Mouse (Mus musculus) stomach, postnatal 0 days (tissue): ENCODE data around the gene Mboat2. TPM values are rescaled to one million over a fixed set of nuclear protein-coding genes. Genes with fewer than 3 reads are reported as not detected.

Experiments used
- ATAC-seq: fragments of 200-750 bp; cut with Nextera tagmentation; 2 replicates; pipeline ENCODE4 v1.8.0; 2017; ENCODE audit not compliant: low FRiP score, low TSS enrichment
- DNase-seq: peaks from one replicate; pipeline ENCODE4 v3.0.0-alpha.2; 2016; ENCODE audit warnings: low spot score
- H3K27ac ChIP-seq: fragments of 300-500 bp; sonication (generic); replicated peaks from 2 replicates; pipeline ENCODE4 v1.5.1; 2014; ENCODE audit warnings: mild to moderate bottlenecking, control low read depth
- H3K27me3 ChIP-seq: fragments of 300-500 bp; sonication (generic); 2 replicates; pipeline ENCODE4 v1.6.1; 2014; ENCODE audit warnings: low read length; ENCODE audit not compliant: control insufficient read depth, insufficient read depth
- H3K36me3 ChIP-seq: fragments of 300-500 bp; sonication (generic); 2 replicates; pipeline ENCODE4 v1.6.1; 2014; ENCODE audit warnings: low read length, mixed read lengths; ENCODE audit not compliant: control insufficient read depth, insufficient read depth
- H3K4me1 ChIP-seq: fragments of 300-500 bp; sonication (generic); replicated peaks from 2 replicates; pipeline ENCODE4 v1.6.1; 2014; ENCODE audit warnings: antibody characterized with exemption; ENCODE audit not compliant: control insufficient read depth, insufficient read depth
- H3K4me2 ChIP-seq: fragments of 300-500 bp; sonication (generic); replicated peaks from 2 replicates; pipeline ENCODE4 v1.6.1; 2014; ENCODE audit warnings: low read depth, mild to moderate bottlenecking, control low read depth, moderate library complexity
- H3K4me3 ChIP-seq: fragments of 300-500 bp; sonication (generic); 2 replicates; pipeline ENCODE4 v1.5.1; 2014; ENCODE audit warnings: low read depth, low read length, control low read depth
- H3K9ac ChIP-seq: fragments of 300-500 bp; sonication (generic); 2 replicates; pipeline ENCODE4 v1.6.1; 2014; ENCODE audit warnings: mild to moderate bottlenecking, low read length, control low read depth, mixed read lengths
- H3K9me3 ChIP-seq: fragments of 300-500 bp; sonication (generic); 2 replicates; pipeline ENCODE4 v1.6.1; 2016; ENCODE audit warnings: low read length; ENCODE audit not compliant: control insufficient read depth
- CTCF ChIP-seq: IDR thresholded peaks from 2 replicates; pipeline ENCODE4 v1.5.1; 2016; ENCODE audit warnings: antibody characterized with exemption, low read depth, mild to moderate bottlenecking, moderate library complexity
- EP300 ChIP-seq: optimal IDR thresholded peaks from 2 replicates; pipeline ENCODE3; 2016; ENCODE audit warnings: antibody characterized with exemption
- WGBS: fragments of 180-500 bp; shearing (Covaris S2); extraction: QIAGEN DNeasy Blood & Tissue Kit; methylation state at CpG from one replicate; pipeline ENCODE4 v1.1.7; 2014; 5-methylcytosine and 5-hydroxymethylcytosine counted together
- polyA plus RNA-seq: library from polyadenylated mRNA; unstranded; fragments of >200 nt; fragmentation: Nextera tagmentation; extraction: Ambion mirVana; gene quantifications from 2 replicates; pipeline ENCODE4 v1.2.1, GENCODE M21; 2015

Gene Mboat2
- polyA plus RNA-seq, 1 experiment from 2014 or later = 96.2 TPM

DNA sequence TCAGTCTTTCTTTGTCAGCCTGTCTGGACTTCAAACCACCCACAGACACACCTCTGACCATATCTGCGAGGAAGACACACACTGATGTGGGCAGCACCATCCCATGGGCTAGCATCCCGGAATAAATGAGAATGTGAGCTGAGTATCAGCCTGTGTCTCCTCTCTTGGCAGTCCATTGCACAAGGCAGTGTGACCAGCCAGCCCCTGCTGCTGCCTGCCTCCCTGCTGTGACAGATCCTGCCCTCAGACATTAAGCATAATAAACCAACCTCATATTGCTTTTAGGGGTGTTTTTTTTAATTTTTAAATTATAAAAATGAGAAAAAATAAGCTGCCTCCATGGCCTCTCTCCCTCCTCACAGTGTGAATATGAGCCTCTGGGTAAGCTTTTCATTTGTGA is 135.4 kb downstream of the Mboat2 start:
- no peak overlapping the region for H3K4me2 ChIP-seq
- H3K27me3 ChIP-seq = no peaks in the 10 kb centered on the region
- H3K4me3 ChIP-seq = no peak overlapping the region
- WGBS = 92% methylated on average over 2 of the region's 2 CpGs
- no peak overlapping the region for H3K9ac ChIP-seq
- no peak for TF ChIP-seq EP300
- TF ChIP-seq CTCF = no peak
- ATAC-seq = no peak
- no peaks in the 10 kb centered on the region for H3K36me3 ChIP-seq
- H3K4me1 ChIP-seq = no peaks in the 10 kb centered on the region
- H3K27ac ChIP-seq = no peak overlapping the region
- DNase-seq = no peak
- H3K9me3 ChIP-seq = 0 out of 2 replicates have a peak, but pooled peaks cover 3% of the 10 kb centered on the region

DNA sequence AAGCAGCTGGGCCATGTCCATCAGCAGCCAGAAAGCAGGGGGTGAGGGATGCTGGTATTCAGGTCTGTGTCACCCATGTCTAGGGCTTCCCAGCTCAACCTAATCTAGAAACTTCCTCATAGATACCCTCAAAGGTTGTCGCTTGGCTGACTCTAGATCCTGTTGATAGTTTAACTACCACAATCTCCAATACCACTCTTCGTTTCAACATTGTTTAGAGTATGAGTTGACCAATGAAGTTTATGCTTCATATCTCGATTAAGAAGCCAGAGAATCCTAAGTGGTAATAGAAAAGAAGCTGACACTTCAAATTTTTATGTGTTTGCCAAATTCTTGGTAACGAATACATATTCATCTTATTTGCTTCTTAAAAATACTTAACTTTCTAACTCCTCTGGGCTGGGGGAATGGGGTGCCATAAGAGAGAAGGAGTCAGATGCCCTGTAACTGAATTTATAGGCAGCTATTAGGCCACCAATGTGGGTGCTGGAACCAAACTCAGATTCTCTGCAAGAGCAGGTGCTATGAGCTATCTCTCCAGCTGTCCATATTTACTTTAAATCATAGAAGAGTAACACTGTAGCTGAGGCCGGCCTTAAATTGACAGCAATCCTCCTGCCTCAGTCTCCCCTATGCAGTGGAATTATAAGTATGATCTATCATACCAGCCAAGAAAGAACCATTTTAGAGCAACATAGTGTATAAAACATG is 141.0 kb downstream of the Mboat2 start:
- no peak for ATAC-seq
- peak; percentile 5 for DNase-seq
- Histone ChIP-seq H3K36me3 (no peaks in the 10 kb centered on the region), H3K27ac (no peak overlapping the region), H3K4me3 (no peak overlapping the region), H3K9me3 (no peaks in the 10 kb centered on the region), H3K4me1 (0 out of 2 replicates have a peak, but pooled peaks cover 2% of the 10 kb centered on the region), H3K4me2 (no peak overlapping the region), H3K27me3 (no peaks in the 10 kb centered on the region), H3K9ac (no peak overlapping the region)
- no peak for TF ChIP-seq EP300
- TF ChIP-seq CTCF = no peak
- WGBS = 84% methylated on average over 5 of the region's 5 CpGs

DNA sequence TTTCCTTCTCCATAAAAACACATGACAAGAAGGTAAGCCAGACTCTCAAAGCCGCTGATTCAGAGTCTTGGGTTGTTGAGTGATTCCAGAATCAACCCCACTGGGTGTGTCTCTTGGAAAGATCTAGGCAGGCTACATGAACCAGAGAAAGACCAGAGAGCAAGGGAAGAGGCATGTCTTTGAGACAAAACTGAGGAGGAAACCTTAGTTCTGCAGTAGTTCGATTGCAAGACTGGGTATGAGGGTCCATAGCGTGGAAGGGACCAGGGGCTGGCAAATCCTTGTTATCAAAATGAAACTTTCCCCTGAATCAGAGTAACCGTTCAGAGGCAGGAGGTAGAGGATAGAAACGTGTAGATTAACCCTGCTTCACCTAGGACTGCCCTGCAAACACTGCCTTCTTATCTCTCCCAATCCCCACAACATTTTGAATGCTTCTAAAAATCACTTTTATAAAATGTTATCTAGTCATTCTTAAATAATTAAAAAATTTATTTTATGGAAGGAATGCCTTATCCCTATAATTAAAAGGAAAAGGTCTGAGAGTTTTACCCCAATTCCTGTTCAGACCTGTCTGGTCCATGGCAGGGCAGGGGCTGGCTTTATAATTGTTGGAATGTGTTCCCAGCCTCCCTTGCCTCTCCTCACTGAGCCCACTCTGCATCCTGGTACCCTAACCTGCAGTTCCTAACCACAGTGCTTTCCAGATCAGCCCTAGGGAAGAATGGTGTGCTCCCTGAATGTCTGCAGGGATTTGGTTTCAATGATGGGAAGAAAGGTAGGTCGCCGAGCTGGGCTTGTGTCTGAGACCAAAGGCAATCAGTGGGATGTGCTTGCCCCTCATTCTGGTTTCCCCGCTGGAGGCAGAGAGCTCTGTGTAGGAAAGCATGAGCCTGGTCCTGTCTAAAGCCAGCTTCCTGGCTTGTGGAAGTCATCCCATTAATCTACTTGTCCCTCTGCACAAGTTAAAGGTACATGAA is 142.0 kb downstream of the Mboat2 start:
- H3K36me3 ChIP-seq = no peaks in the 10 kb centered on the region
- H3K27ac ChIP-seq = no peak overlapping the region
- no peak for TF ChIP-seq EP300
- TF ChIP-seq CTCF = no peak
- no peaks in the 10 kb centered on the region for H3K27me3 ChIP-seq
- DNase-seq = peak; percentile 10
- no peak overlapping the region for H3K9ac ChIP-seq
- H3K9me3 ChIP-seq = no peaks in the 10 kb centered on the region
- 0 out of 2 replicates have a peak, but pooled peaks cover 2% of the 10 kb centered on the region for H3K4me1 ChIP-seq
- H3K4me3 ChIP-seq = no peak overlapping the region
- no peak overlapping the region for H3K4me2 ChIP-seq
- ATAC-seq = no peak
- WGBS = 67% methylated on average over 8 of the region's 8 CpGs

DNA sequence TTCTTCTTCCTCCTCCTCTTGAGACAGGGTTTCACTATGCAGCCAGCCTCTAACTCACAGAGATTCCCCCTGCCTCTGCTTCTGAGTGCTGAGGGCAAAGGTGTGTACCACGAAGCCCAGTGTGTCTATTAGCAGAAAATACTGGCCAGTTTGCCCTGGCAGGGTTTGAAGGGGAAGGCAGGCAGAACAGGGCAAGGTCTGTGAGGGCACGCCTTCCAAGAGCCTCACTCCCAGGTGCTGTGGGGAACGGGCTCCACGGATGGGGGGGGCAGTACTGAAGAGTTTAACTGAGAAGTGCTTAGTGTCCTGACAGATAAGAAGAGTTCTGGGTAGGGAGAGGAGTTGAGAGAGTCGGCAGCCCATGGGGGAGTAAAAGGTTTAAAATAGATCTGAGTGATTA is 142.9 kb downstream of the Mboat2 start:
- TF ChIP-seq EP300 (no peak), CTCF (no peak)
- ATAC-seq (no peak), DNase-seq (peak; percentile 14)
- Histone ChIP-seq H3K36me3 (no peaks in the 10 kb centered on the region), H3K27me3 (no peaks in the 10 kb centered on the region), H3K27ac (no peak overlapping the region), H3K4me3 (no peak overlapping the region), H3K4me2 (no peak overlapping the region), H3K9me3 (no peaks in the 10 kb centered on the region), H3K4me1 (0 out of 2 replicates have a peak, but pooled peaks cover 2% of the 10 kb centered on the region), H3K9ac (no peak overlapping the region)
- 61% methylated on average over 5 of the region's 5 CpGs for WGBS

DNA sequence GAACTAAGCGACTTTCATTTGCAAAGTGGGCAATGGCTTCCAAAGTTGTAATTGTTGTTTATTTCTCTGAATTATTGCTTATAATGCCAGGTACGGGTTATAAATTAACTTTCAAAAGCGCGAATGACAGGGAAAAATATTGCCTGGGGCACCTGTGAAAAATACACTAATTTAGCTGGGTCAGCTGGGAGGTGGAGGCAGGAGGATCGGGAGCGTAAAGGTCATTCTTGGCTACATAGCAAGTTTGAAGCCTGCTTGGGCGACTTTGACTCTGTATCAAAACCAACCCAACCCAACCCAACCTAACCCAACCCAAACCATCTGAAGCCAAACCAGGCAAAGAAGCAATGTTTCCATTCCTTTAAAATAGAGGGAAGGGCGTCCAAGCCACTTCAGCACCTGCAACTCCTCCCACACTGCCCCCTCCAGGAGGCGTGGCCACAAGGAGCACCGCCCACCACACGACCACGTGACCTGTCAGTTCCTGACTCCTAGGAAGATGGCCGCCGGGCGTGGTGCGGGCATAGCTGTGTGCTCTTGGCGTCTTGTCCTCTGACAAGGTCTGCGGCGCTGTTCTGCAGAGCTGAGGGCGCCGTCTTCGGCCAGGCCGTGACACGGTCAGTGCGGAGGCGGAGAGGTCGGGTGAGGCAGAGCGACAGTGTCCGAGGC is 143.9 kb downstream of the Mboat2 start, which contains the start of gene Kidins220:
Gene Kidins220 (plus strand): TSS at position 480 of the 669 bp plus-strand sequence.
- Histone ChIP-seq H3K27ac (peak within 1 kb of the TSS; percentile 93), H3K36me3 (no peaks in the 10 kb centered on the region), H3K27me3 (no peaks in the 10 kb centered on the region), H3K4me3 (peak within 1 kb of the TSS; percentile 87), H3K9me3 (no peaks in the 10 kb centered on the region), H3K9ac (peak within 1 kb of the TSS; percentile 73), H3K4me2 (peak within 1 kb of the TSS; percentile 71), H3K4me1 (0 out of 2 replicates have a peak, but pooled peaks cover 2% of the 10 kb centered on the region)
- DNase-seq (peak; percentile 97), ATAC-seq (peak; percentile 95)
- TF ChIP-seq EP300 (no peak), CTCF (peak; percentile 54)
- 15% methylated on average over 28 of the region's 29 CpGs for WGBS
